Mouse (Mus musculus): ENCODE results near the gene Fam205a4.
"Not testable (repeated sequence)": the region's sequence is repeated elsewhere in the genome, so short reads cannot be mapped to it uniquely, and the experiment has no call there.

The Fam205a4 gene

GRCm38 (mm10) chr4:41965758-41966157 is at the start of gene Fam205a4:
Gene Fam205a4 (plus strand): TSS chr4:41966058.
- DNase-seq (ENCODE audit: low read depth) = not testable (repeated sequence)

- not testable (repeated sequence) for DNase-seq (ENCODE audit: low read depth)
These were observed 24.6 kb upstream of the Fam205a4 start, which contains the start of gene Gm20878 for GRCm38 (mm10) chr4:41941272-41941671. Gene Gm20878 (plus strand): TSS chr4:41941572.
